Mouse (Mus musculus): ENCODE data around the gene Idi1. TPM values are rescaled to one million over a fixed set of nuclear protein-coding genes. Genes with fewer than 3 reads are reported as not detected.
"Not testable (repeated sequence)": the region's sequence is repeated elsewhere in the genome, so short reads cannot be mapped to it uniquely, and the experiment has no call there.

Gene Idi1
- polyA plus RNA-seq (2012; fragmentation: generic; extraction: Trizol): 23.9 TPM
- long read RNA-seq, experiment 1, transcript Idi1-201 (5 exons, 3,027 nt): major isoform, 44 of 55 reads
- long read RNA-seq, experiment 1, partial matches to known transcripts: 6 of 55 reads
- long read RNA-seq, experiment 1, other reads (novel, unspliced or antisense): 5 of 55 reads
- long read RNA-seq, experiment 2, transcript Idi1-203 (5 exons, 737 nt): minor isoform, 8 of 311 reads
- long read RNA-seq, experiment 2, transcript Idi1-201 (5 exons, 3,027 nt): major isoform, 286 of 311 reads
- long read RNA-seq, experiment 2, partial matches to known transcripts: 6 of 311 reads
- long read RNA-seq, experiment 2, other reads (novel, unspliced or antisense): 11 of 311 reads

DNA sequence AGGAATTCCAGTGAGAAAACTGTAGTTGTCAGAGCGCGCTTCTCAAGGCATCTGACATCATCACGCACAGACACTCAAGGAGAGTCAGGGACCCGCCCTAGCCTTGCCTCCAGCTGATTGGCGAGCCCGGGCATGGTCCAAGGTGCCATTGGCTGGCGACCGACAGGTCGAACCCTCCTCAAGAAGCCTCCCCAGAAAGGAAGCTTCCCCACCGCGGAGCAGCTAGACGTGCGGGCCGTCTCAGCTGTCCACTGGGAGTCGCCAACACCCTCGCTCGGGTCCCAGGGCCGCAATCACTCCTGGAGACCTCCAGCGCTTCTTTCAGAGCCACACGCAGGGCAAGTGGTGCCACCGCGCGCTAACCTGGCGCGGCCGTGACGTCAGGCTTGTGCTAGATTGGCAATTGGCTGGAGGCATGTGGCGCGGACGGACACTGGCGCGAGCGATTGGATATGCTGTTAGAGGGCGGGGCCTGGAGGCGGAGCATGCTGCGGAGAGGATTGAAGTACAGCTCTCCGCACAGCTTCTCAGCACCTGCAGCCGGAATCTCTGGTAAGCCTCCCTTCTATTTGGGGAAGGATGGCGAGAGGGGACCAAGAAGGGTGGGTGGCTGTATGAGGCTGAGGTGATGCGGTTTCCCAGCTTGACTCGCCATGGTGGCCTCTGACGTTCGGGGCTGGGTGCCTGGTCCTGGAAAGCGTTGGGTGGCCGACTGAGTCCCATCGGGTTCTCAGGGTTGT is at the start of gene Idi1:
Gene Idi1, plus strand, starts transcription at position 57 of the 740 bp plus-strand sequence.
- Histone ChIP-seq H3K79me2 (ENCODE audit: control insufficient read depth, insufficient read depth) (peaks cover 15% of the 10 kb centered on the region), H3ac (ENCODE audit: control insufficient read depth, insufficient read length, low read depth) (peak within 1 kb of the TSS; percentile 83), H3K4me3 (ENCODE audit: insufficient read depth, poor library complexity, severe bottlenecking) (peak within 1 kb of the TSS; percentile 49), H3K79me3 (ENCODE audit: low read depth) (peaks cover 4% of the 10 kb centered on the region), H3K27me3 (ENCODE audit: control insufficient read depth, insufficient read depth, insufficient read length) (no peaks in the 10 kb centered on the region), H3K36me3 (ENCODE audit: control insufficient read depth, insufficient read depth) (peaks cover 28% of the 10 kb centered on the region)
- TF ChIP-seq MYOD1 (IDR thresholded peaks at IDR 0.05; ENCODE audit: control insufficient read depth, insufficient read length, low read depth) (no peak), CEBPB (IDR thresholded peaks at IDR 0.05; ENCODE audit: low read depth) (no peak), MYOG (IDR thresholded peaks at IDR 0.05; ENCODE audit: control insufficient read depth, extremely low read depth, insufficient read length) (no peak), CTCF (IDR thresholded peaks at IDR 0.05; ENCODE audit: control insufficient read depth, insufficient read depth, insufficient read length) (no peak), FOSL1 (IDR thresholded peaks at IDR 0.05; ENCODE audit: insufficient read depth, low read length, poor library complexity, severe bottlenecking) (no peak), MAX (IDR thresholded peaks at IDR 0.05) (no peak), USF1 (IDR thresholded peaks at IDR 0.05; ENCODE audit: low read depth) (no peak)

DNA sequence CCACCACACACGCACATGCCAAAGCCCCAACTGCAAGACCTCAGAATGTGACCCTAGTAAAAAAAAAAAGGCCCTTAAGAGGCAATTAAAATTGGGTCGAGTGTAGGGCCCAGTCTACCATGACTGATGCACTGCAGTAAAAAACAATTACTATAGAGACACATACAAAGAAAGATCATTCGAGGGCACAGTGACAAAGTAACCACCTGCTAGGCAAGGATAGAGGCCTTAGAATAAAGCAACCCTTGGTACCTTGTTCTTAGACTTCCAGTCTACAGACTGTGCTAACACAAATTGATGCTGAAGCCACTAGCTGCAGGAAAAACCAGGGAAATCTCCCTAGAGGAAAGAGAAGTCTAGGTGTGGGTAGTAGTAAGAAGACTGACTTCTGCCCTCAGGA is 46.9 kb upstream of the Idi1 start:
- H3K4me3 ChIP-seq (ENCODE audit: insufficient read depth, poor library complexity, severe bottlenecking): no peak overlapping the region
- no peaks in the 10 kb centered on the region for H3K79me3 ChIP-seq (ENCODE audit: low read depth)
- H3K79me2 ChIP-seq (ENCODE audit: control insufficient read depth, insufficient read depth): no peaks in the 10 kb centered on the region
- TF ChIP-seq CTCF (IDR thresholded peaks at IDR 0.05; ENCODE audit: control insufficient read depth, insufficient read depth, insufficient read length) (no peak), MYOG (IDR thresholded peaks at IDR 0.05; ENCODE audit: control insufficient read depth, extremely low read depth, insufficient read length) (no peak), MAX (IDR thresholded peaks at IDR 0.05) (no peak), USF1 (IDR thresholded peaks at IDR 0.05; ENCODE audit: low read depth) (no peak), MYOD1 (IDR thresholded peaks at IDR 0.05; ENCODE audit: control insufficient read depth, insufficient read length, low read depth) (no peak), CEBPB (IDR thresholded peaks at IDR 0.05; ENCODE audit: low read depth) (no peak)
- no peak overlapping the region for H3ac ChIP-seq (ENCODE audit: control insufficient read depth, insufficient read length, low read depth)
- H3K27me3 ChIP-seq (ENCODE audit: control insufficient read depth, insufficient read depth, insufficient read length): no peaks in the 10 kb centered on the region
- peaks cover 59% of the 10 kb centered on the region for H3K36me3 ChIP-seq (ENCODE audit: control insufficient read depth, insufficient read depth)

DNA sequence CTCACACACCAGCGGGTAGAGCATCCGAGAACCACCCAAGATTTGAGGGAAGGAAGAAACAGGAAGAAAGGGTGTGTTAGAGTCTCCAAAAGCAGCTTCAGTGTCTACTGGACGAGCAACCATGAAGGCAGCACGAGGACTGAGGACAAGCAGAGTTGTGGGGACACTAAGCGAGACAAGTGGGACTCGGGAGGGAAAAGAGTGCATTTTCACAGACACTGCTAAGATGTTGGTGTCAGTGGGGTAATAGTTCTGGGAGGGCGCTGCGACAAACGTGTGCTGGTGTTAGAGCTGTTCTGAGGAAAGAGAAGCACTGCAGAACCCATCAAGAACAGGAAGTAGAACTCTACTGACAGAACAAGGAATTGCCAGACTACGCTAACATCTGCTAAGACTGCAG is 46.2 kb upstream of the Idi1 start:
- H3K4me3 ChIP-seq (ENCODE audit: insufficient read depth, poor library complexity, severe bottlenecking): no peak overlapping the region
- no peaks in the 10 kb centered on the region for H3K27me3 ChIP-seq (ENCODE audit: control insufficient read depth, insufficient read depth, insufficient read length)
- no peaks in the 10 kb centered on the region for H3K79me2 ChIP-seq (ENCODE audit: control insufficient read depth, insufficient read depth)
- H3K79me3 ChIP-seq (ENCODE audit: low read depth): no peaks in the 10 kb centered on the region
- H3ac ChIP-seq (ENCODE audit: control insufficient read depth, insufficient read length, low read depth): no peak overlapping the region
- peaks cover 58% of the 10 kb centered on the region for H3K36me3 ChIP-seq (ENCODE audit: control insufficient read depth, insufficient read depth)
- TF ChIP-seq MYOG (IDR thresholded peaks at IDR 0.05; ENCODE audit: control insufficient read depth, extremely low read depth, insufficient read length) (no peak), USF1 (IDR thresholded peaks at IDR 0.05; ENCODE audit: low read depth) (no peak), CTCF (IDR thresholded peaks at IDR 0.05; ENCODE audit: control insufficient read depth, insufficient read depth, insufficient read length) (no peak), FOSL1 (IDR thresholded peaks at IDR 0.05; ENCODE audit: insufficient read depth, low read length, poor library complexity, severe bottlenecking) (no peak), MAX (IDR thresholded peaks at IDR 0.05) (no peak), MYOD1 (IDR thresholded peaks at IDR 0.05; ENCODE audit: control insufficient read depth, insufficient read length, low read depth) (no peak), CEBPB (IDR thresholded peaks at IDR 0.05; ENCODE audit: low read depth) (no peak)

DNA sequence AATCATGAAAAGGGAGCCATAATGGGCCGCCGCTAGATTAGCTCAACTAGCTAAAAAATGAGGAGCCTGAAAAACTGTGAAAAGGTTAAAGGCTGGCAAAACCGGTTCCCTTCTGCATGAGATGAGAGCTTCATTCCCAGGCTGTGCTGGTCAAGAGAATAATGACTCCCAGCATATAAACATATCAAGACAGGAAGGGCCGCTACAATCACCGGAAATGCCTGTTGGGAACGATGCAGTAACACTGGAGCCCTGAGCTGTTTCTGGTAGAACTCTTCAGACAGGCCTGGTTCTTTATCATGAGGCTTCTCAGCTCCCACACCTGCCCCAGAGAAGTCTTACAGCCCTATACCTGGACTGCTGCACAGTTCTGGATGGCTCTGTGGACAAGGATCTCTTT is 45.4 kb upstream of the Idi1 start:
- no peak overlapping the region for H3ac ChIP-seq (ENCODE audit: control insufficient read depth, insufficient read length, low read depth)
- no peak overlapping the region for H3K4me3 ChIP-seq (ENCODE audit: insufficient read depth, poor library complexity, severe bottlenecking)
- H3K79me3 ChIP-seq (ENCODE audit: low read depth): no peaks in the 10 kb centered on the region
- peaks cover 56% of the 10 kb centered on the region for H3K36me3 ChIP-seq (ENCODE audit: control insufficient read depth, insufficient read depth)
- TF ChIP-seq CEBPB (IDR thresholded peaks at IDR 0.05; ENCODE audit: low read depth) (no peak), MAX (IDR thresholded peaks at IDR 0.05) (no peak), CTCF (IDR thresholded peaks at IDR 0.05; ENCODE audit: control insufficient read depth, insufficient read depth, insufficient read length) (no peak), FOSL1 (IDR thresholded peaks at IDR 0.05; ENCODE audit: insufficient read depth, low read length, poor library complexity, severe bottlenecking) (no peak), USF1 (IDR thresholded peaks at IDR 0.05; ENCODE audit: low read depth) (no peak), MYOG (IDR thresholded peaks at IDR 0.05; ENCODE audit: control insufficient read depth, extremely low read depth, insufficient read length) (no peak), MYOD1 (IDR thresholded peaks at IDR 0.05; ENCODE audit: control insufficient read depth, insufficient read length, low read depth) (no peak)
- H3K27me3 ChIP-seq (ENCODE audit: control insufficient read depth, insufficient read depth, insufficient read length): no peaks in the 10 kb centered on the region
- H3K79me2 ChIP-seq (ENCODE audit: control insufficient read depth, insufficient read depth): no peaks in the 10 kb centered on the region

DNA sequence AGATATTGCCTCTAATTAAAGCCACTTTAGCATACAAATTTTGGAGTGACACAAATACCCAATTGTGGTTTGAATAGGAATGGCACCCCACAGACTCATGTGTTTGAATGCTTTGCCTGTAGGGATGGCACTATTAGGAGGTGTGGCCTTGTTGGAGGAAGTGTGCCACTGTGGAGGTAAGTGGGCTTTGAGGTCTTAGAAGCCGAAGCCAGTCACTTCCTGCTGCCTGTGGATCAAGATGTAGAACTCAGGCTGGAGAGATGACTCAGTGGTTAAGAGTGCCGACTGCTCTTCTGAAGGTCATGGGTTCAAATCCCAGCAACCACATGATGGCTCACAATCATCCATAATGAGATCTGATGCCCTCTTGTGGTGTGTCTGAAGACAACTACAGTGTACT is 44.4 kb upstream of the Idi1 start:
- Histone ChIP-seq H3K36me3 (ENCODE audit: control insufficient read depth, insufficient read depth) (peaks cover 58% of the 10 kb centered on the region), H3K79me2 (ENCODE audit: control insufficient read depth, insufficient read depth) (no peaks in the 10 kb centered on the region), H3K4me3 (ENCODE audit: insufficient read depth, poor library complexity, severe bottlenecking) (no peak overlapping the region), H3ac (ENCODE audit: control insufficient read depth, insufficient read length, low read depth) (no peak overlapping the region), H3K27me3 (ENCODE audit: control insufficient read depth, insufficient read depth, insufficient read length) (no peaks in the 10 kb centered on the region), H3K79me3 (ENCODE audit: low read depth) (no peaks in the 10 kb centered on the region)
- TF ChIP-seq MAX (IDR thresholded peaks at IDR 0.05) (no peak), CEBPB (IDR thresholded peaks at IDR 0.05; ENCODE audit: low read depth) (no peak), FOSL1 (IDR thresholded peaks at IDR 0.05; ENCODE audit: insufficient read depth, low read length, poor library complexity, severe bottlenecking) (no peak), MYOG (IDR thresholded peaks at IDR 0.05; ENCODE audit: control insufficient read depth, extremely low read depth, insufficient read length) (no peak), MYOD1 (IDR thresholded peaks at IDR 0.05; ENCODE audit: control insufficient read depth, insufficient read length, low read depth) (no peak), CTCF (IDR thresholded peaks at IDR 0.05; ENCODE audit: control insufficient read depth, insufficient read depth, insufficient read length) (no peak), USF1 (IDR thresholded peaks at IDR 0.05; ENCODE audit: low read depth) (no peak)

DNA sequence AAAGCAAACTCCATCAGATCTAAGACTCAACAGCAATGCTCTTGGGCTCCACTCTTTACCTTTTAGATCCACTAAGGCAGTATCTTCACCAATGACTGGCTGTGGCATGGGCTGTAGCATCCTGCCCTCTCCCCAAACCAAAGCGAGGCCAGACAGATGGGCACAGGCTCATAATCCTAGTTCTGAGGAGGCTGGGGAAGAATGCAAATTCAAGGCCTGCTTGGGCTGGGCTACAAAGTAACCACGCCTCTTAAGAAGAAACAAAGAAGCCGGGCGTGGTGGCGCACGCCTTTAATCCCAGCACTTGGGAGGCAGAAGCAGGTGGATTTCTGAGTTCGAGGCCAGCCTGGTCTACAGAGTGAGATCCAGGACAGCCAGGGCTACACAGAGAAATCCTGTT is 43.5 kb upstream of the Idi1 start:
- not testable (repeated sequence) for H3ac ChIP-seq (ENCODE audit: control insufficient read depth, insufficient read length, low read depth); H3K79me3 ChIP-seq (ENCODE audit: low read depth); H3K79me2 ChIP-seq (ENCODE audit: control insufficient read depth, insufficient read depth); H3K4me3 ChIP-seq (ENCODE audit: insufficient read depth, poor library complexity, severe bottlenecking); H3K27me3 ChIP-seq (ENCODE audit: control insufficient read depth, insufficient read depth, insufficient read length)
- peaks cover 58% of the 10 kb centered on the region for H3K36me3 ChIP-seq (ENCODE audit: control insufficient read depth, insufficient read depth)

Data from C2C12 (cell line).